Mouse (Mus musculus) mouse embryonic stem cell (cell line): Measurements from ENCODE around the gene Tnpo1.
"Not testable (repeated sequence)": the region's sequence is repeated elsewhere in the genome, so short reads cannot be mapped to it uniquely, and the experiment has no call there.

Experiments used
- in situ Hi-C, 2 experiments: fragments of 300-500 bp; cut with MboI; formaldehyde crosslinking; loops; 1 replicate in 1 of 2; 3 replicates in 1 of 2; pipeline ENCODE4 v1.14.3; 2019 to 2020; ENCODE audit warnings: low sequenced_read_pairs in 2 of 2, low pct_unique_long_range_greater_than_20kb in 1 of 2, mixed read lengths in 1 of 2; ENCODE audit not compliant: unreplicated experiment in 1 of 2

Tnpo1 gene

GRCm38 (mm10) chr13:98836423-98837088 is 89.6 kb downstream of the Tnpo1 start:
- in situ Hi-C loops: loop anchor here in 1 of 2 experiments (25.0 kb wide), 1 partner anchor 476 kb away; no protein-coding TSS in a partner anchor

- in situ Hi-C loops: loop anchor here in 1 of 2 experiments (25.0 kb wide), 1 partner anchor 477 kb away; no protein-coding TSS in a partner anchor
Measured at GRCm38 (mm10) chr13:98835740-98836139, 90.4 kb downstream of the Tnpo1 start.

- in situ Hi-C loops: loop anchor here in 1 of 2 experiments (25.0 kb wide), 1 partner anchor 478 kb away; no protein-coding TSS in a partner anchor
Measured at GRCm38 (mm10) chr13:98834723-98835122, 91.5 kb downstream of the Tnpo1 start.

- in situ Hi-C loops: loop anchor here in 1 of 2 experiments (25.0 kb wide), 1 partner anchor 478 kb away; no protein-coding TSS in a partner anchor
Measured at GRCm38 (mm10) chr13:98834199-98834598, 92.0 kb downstream of the Tnpo1 start.

GRCm38 (mm10) chr13:98832451-98833450 is 93.4 kb downstream of the Tnpo1 start:
- in situ Hi-C loops: loop anchor here in 1 of 2 experiments (25.0 kb wide), 1 partner anchor 480 kb away; no protein-coding TSS in a partner anchor

GRCm38 (mm10) chr13:98829026-98829425 is 97.2 kb downstream of the Tnpo1 start:
- in situ Hi-C loops: loop anchor here in 1 of 2 experiments (25.0 kb wide), 1 partner anchor 483 kb away; no protein-coding TSS in a partner anchor

GRCm38 (mm10) chr13:98825574-98825973 is 100.6 kb downstream of the Tnpo1 start:
- in situ Hi-C loops: loop anchor here in 1 of 2 experiments (25.0 kb wide), 1 partner anchor 487 kb away; no protein-coding TSS in a partner anchor

- in situ Hi-C loops: no loop called here
Measured at GRCm38 (mm10) chr13:98819094-98819493, 107.1 kb downstream of the Tnpo1 start.

GRCm38 (mm10) chr13:98818205-98818604 is 108.0 kb downstream of the Tnpo1 start:
- in situ Hi-C loops: no loop called here

- in situ Hi-C loops: no loop called here
Measured at GRCm38 (mm10) chr13:98817766-98818165, 108.4 kb downstream of the Tnpo1 start.

GRCm38 (mm10) chr13:98816981-98817660 is 109.1 kb downstream of the Tnpo1 start:
- in situ Hi-C loops: not testable (repeated sequence)

GRCm38 (mm10) chr13:98816571-98816970 is 109.6 kb downstream of the Tnpo1 start:
- in situ Hi-C loops: no loop called here

GRCm38 (mm10) chr13:98815147-98815785 is 110.9 kb downstream of the Tnpo1 start, which contains the start of gene Fcho2:
Fcho2 (minus strand) TSS chr13:98815449.
- in situ Hi-C loops: no loop called here

GRCm38 (mm10) chr13:98814275-98815040 is 111.7 kb downstream of the Tnpo1 start:
- in situ Hi-C loops: no loop called here

- in situ Hi-C loops: no loop called here
Measured at GRCm38 (mm10) chr13:98813596-98814274, 112.4 kb downstream of the Tnpo1 start.

GRCm38 (mm10) chr13:98813167-98813566 is 113.0 kb downstream of the Tnpo1 start:
- in situ Hi-C loops: no loop called here

- in situ Hi-C loops: no loop called here
Measured at GRCm38 (mm10) chr13:98812285-98812684, 113.9 kb downstream of the Tnpo1 start.
